ENCODE assay signal across 8 mouse cellular contexts in genomic region chr7:111122531-111123130, GRCm38 (mm10). TPM values are rescaled to one million over a fixed set of nuclear protein-coding genes. Genes with fewer than 3 reads are reported as not detected.
DNase-seq lines count a peak whose midpoint lies in the region; ATAC-seq lines count a peak whose summit lies in the region.

No protein-coding gene starts in this region.

- peak; percentile 94 for DNase-seq in adipocyte (ENCODE audit: low spot score)
- DNase-seq in embryo, embryonic 10 days (ENCODE audit: low spot score), result peak; percentile 99
- DNase-seq in gastrocnemius, postnatal 10 days, result peak; percentile 94
- DNase-seq in induced T-regulatory cell, adult 2 months (ENCODE audit: low read depth), result peak; percentile 98
- peak; percentile 92 to 98 for DNase-seq in left cerebral cortex, adult 9 months (ENCODE audit: low spot score in 2 of 2)
- DNase-seq in right cerebral cortex, postnatal 14 days, result peak; percentile 95
- peak; percentile 96 to 97 for DNase-seq in urinary bladder, postnatal 36 days (ENCODE audit: low spot score in 2 of 2)

- peak; percentile 93 for ATAC-seq in megakaryocyte progenitor cell, adult 5-6 weeks (replicated peaks; ENCODE audit: poor library complexity)

RNA-seq across cellular contexts. Expression of gene Eif4g2, which starts 39.8 kb away (rescaled TPM):
- 100 to 1,000 TPM; 723 to 740 TPM for total RNA-seq in gastrocnemius, postnatal 10 days (2021)
- total RNA-seq in megakaryocyte progenitor cell, adult 5-6 weeks (2015), result 1,230 and 1,245 TPM in 2 replicates
- 669 and 710 TPM in 2 replicates for total RNA-seq in megakaryocyte progenitor cell, adult 5-6 weeks (2017)

Comparison
In these comparisons a context has a peak if more than half of its experiments do, and no peak if none do; other contexts are left out.
1. Peak in every context shown above with its lines: DNase-seq and ATAC-seq.